Mouse (Mus musculus) megakaryocyte, embryonic 14.5 days (primary cell): Measurements from ENCODE around the gene Lef1.

Experiments
- FLI1 ChIP-seq: IDR thresholded peaks from 2 replicates; pipeline ENCODE4 v1.6.1; 2012; ENCODE audit warnings: low read length, inconsistent platforms, mixed read lengths
- GATA1 ChIP-seq: IDR thresholded peaks from 3 replicates; pipeline ENCODE4 v1.6.1; 2012; ENCODE audit warnings: mixed read lengths, low read length, inconsistent platforms, borderline replicate concordance

DNA sequence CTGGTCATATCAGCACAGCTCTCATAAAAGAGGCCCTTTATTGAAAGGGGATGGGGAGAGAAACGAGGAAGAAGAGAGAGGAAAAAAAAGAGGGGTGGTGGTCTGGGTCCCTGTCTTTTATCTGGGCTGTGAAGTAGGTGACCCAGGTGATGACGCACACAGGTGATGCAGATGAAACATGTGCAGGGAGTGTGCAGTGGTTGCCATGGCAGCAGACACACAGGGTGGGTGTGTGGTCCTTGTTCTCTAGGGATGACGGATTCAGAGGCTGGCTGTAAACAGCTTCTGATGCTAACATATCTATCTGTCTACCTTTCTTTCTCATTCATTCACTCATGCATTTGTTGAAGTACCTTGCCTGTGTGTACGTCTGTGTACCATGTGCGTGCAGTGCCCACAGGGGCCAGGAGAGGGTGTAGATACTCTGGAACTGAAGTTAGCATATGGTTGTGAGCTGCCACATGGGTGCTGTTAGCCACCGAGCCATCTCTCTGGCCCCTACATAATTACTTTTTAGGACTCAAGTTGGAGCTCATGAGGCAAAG lies 59.9 kb downstream of the Lef1 start:
- TF ChIP-seq GATA1 (no peak), FLI1 (no peak)
